Mouse (Mus musculus) v-Abl transformed pro-B cells (cell line): Measurements from ENCODE around the gene Gsk3b.
"Not testable (repeated sequence)": the region's sequence is repeated elsewhere in the genome, so short reads cannot be mapped to it uniquely, and the experiment has no call there.

ENCODE experiments used
- in situ Hi-C, 2 experiments: fragments of 400-800 bp; cut with MboI; formaldehyde crosslinking; loops; one replicate each; pipeline ENCODE4 v1.15.1; 2025; ENCODE audit not compliant: unreplicated experiment in 2 of 2

Gsk3b gene

DNA sequence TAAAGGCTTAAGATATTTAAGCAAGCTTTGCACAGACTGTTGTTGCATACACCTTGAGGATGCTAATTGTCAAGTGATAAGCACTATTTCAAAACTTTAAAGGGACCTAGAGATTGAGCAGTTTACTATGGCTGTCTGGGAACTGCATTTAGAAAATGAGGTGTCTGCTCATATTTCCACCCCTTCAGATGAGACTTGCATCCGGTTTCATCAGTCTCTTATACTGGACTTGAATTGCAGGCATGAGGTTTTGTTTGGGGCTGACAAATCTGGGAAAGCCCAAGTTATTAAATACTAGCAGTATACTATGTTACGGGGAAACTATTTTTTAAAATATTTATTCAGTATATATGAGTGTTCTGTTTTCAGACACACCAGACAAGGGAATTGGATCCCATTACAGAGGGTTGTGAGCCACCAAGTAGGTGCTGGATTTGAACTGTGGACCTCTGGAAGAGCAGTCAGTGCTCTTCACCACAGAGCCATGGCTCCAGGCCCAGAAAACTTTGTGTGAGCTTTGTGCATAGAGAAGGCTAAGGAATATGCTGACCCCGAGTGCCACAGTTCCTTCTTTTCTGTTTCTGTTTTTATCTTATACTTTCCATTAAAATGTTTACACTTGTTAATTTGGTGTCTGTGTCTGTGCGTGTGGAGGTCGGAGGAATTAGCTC lies 6.5 kb downstream of the Gsk3b start:
- in situ Hi-C loops: loop anchor here (10.0 to 25.0 kb wide), 5 partner anchors 89 to 1383 kb away; partner anchors contain the start of genes Timmdc1 (in 2 of the 2), B4galt4 (in 1 of the 2) and Iqcb1 (in 1 of the 2)

DNA sequence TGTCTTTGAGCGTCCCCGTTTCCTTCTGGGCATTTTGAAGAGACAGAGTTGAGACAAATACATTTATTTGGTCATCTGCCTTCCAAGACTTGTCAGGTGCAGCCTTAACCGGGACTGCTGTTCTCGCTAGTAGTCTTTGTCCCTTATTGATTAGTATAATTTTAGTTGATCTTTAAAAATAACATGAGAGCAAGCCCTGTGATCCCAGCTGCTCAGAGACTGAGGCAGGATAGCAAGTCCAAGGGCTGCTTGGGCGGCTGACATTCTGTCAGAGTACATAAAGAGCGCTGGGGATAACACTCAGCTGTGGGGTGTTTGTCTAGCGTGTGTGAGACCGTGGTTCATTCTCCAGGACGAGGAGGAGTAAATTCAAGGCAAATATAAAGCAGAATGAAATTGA lies 8.7 kb downstream of the Gsk3b start:
- in situ Hi-C loops: loop anchor here (10.0 to 25.0 kb wide), 5 partner anchors 87 to 1385 kb away; partner anchors contain the start of genes Timmdc1 (in 2 of the 2), B4galt4 (in 1 of the 2) and Iqcb1 (in 1 of the 2)

DNA sequence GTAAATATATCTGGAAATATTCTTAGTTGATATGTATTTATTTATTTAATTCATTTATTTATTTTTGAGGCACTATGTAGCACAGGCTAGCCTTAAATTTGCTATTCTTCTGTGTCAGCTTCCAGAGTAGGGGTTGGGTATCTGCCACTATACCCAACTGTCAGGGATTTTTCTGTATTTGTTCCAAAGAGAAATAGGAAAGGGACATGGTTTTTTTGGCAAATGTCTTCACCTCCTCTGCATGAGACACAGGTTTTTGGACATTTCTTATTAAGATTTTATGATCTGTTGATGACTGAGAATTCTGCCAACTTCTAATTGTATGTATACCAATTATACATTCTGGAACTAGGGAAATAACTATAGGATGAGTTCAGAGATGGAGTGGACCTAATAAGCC lies 10.5 kb downstream of the Gsk3b start:
- in situ Hi-C loops: loop anchor here (10.0 to 25.0 kb wide), 5 partner anchors 85 to 1387 kb away; partner anchors contain the start of genes Timmdc1 (in 2 of the 2), B4galt4 (in 1 of the 2) and Iqcb1 (in 1 of the 2)

DNA sequence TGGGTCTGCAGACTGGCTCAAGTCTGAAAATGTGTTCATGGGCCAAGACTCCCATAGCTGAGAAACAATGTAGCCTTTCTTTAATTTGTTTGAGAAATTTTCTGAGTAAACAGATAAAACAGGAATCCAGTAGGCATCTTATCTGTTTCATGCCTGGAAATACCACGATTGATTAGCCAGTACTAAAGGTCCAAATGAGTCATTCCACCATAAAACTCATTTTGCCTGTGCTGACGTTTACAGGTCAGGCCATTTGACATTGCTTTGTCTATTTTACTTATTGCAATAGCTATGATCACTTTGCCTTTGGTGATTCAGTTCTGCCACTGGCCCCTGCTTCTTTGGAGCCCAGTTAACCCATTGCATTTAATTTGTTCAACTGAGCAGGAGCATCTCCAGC lies 11.8 kb downstream of the Gsk3b start:
- in situ Hi-C loops: no loop called here

DNA sequence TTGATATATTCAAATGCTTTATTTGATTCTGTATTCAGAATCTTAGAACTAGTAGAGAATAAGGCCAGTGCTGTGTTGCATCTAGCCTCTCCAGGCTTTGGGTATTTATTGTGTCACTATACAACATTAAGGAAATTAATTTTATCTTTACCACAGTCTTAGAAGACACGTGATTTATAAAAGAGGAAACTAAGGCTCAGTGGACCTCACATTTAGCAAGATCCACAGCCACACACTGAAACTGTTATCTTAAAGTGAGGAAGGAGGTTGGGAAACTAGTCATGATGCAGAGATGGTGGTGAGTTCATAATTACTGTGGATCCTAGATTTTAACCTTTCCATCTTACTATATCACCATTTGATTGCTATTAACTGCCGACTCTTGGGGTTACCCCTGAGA lies 16.7 kb downstream of the Gsk3b start:
- in situ Hi-C loops: no loop called here

DNA sequence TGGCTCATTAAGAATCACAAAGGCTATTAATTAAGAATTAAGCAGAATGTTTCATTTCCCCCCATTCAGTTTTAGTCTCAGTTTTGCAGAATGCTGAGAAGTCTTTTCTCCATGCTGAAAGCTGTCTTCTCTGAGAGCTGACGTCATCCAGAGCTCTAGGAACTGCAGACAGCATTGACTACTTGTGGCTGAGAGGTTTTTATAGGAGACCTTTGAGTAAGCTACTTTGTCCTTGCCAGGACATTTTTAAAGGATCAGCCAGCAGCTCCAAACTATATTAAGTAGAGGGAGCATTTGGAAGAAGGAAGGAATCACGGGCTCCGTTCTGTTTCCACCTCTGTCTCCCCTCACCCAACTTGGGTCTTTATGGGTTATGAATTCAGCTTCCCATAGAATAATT lies 17.7 kb downstream of the Gsk3b start:
- in situ Hi-C loops: no loop called here

DNA sequence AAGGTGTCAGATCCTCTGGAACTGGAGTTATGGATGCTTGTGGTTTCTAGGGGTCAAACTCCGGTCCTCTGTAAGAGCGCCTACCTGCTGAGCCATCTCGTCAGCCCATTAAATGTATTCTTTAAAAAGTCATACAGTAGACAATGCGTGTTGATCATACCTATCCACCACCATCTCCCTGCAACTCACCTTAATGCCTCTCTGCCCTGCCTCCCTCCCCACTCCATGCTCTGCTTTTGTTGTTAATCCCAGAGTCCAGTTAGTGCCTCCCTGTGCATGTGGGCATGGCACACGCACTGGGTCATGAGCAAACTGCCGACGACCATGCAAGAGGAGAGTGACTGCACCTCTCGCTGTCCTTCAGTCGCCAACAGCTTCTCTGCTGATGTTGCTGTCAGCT lies 21.2 kb downstream of the Gsk3b start:
- in situ Hi-C loops: no loop called here

DNA sequence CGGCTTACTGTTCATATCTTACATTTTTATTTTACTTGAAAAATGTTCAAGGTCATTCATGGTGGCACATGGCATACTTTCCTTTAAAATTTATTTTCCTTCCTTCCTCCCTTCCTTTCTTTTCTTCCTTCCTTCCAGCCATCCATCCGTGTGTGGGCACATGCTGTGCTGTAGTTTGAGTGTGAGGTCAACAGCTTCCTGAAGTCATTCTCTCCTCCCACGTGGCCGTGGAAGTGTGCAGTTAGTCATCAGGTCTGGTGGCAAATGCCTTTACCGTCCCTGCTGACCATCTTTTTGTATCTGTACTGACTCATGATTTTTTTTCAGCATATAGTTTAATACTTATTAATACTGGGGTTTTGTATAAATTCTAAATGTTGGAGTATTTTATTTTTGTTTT lies 21.8 kb downstream of the Gsk3b start:
- in situ Hi-C loops: no loop called here

DNA sequence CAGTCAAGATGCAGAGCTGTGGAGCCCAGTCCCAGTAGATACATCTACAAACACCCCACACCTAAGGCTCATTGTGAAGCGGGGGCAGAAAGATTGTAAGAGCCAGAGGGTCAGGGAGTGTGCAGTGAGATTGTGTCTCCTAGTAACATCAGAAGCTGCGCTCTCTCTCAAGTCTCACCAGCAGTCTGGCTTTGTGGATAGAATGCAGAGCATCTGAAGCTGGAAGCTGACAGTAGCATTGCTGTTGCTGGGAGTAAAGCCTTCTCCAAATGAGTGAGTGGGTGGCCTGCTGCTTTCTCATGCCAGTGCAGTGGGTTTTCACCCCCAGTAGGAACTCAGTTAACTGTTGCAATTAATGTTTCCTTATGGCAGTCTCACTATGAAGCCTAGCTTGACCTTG lies 25.3 kb downstream of the Gsk3b start:
- in situ Hi-C loops: no loop called here

DNA sequence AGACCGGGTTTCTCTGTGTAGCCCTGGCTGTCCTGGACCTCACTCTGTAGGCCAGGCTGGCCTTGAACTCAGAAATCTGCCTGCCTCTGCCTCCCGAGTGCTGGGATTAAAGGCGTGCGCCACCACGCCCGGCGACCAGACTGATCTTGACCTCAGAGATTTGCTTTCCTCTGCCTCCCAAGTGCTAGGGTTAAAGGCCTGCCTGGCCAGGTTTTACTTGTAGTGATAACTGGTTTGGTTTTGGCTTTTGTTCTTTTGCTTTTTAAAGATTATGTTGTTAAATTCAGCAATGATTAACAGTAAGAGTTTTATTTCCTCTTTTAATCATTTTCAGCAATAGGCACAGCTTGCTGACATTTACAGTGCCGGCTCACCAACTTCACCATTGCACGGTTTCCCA lies 29.1 kb downstream of the Gsk3b start:
- in situ Hi-C loops: not testable (repeated sequence)

DNA sequence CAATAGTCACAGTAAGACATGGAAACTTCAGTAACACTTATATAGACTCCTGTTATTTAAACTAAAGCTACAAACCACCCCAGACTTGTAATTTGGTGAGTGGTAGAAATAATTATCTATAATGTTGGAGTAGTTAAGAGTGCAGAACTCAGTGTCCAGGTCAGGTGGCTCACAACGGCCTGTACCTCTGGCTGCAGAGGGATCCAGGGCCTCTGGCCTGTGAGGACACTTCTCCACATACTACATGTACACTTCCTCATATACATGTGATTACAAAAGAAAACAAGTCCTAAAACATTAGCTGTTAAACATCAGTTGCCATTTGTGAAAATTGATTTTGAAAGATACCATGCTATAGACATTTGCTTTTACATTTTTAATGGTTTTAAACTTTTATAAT lies 29.9 kb downstream of the Gsk3b start:
- in situ Hi-C loops: no loop called here

DNA sequence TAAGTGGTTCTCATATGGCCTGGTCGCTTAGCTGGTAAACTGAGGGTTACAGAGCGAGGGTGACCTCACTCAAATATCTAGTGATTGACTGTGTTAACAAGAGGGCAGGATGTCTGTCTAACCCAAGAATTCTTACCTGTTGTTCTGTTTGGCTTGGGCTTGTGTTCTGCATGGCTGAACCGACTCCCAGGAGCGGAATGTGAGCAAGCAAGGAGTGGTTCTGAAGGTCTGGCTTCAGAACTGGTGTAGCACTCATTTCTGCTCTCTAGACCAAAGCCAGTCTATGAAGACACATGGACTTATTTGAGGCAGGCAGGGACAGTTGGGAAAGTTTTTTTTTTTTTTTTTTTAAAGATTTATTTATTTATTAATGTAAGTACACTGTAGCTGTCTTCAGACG lies 30.5 kb downstream of the Gsk3b start:
- in situ Hi-C loops: no loop called here

DNA sequence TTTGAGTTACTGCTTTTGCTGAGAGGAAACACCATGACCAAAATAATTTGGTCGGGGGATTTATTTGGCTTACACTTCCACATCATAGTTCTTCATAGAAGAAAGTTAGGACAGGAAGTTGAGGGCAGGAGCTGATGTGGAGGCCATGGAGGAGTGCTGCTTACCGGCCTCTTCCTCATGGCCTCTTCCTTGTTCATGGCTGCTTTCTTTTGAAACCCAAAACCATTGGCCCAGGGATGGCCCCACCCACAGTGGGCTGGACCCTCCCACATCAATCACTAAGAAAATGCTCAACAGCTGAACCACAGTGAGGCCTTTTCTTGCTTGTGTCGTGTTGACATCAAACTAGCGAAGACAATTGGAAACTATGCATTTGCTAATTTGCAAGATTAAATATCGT lies 40.4 kb downstream of the Gsk3b start:
- in situ Hi-C loops: no loop called here

DNA sequence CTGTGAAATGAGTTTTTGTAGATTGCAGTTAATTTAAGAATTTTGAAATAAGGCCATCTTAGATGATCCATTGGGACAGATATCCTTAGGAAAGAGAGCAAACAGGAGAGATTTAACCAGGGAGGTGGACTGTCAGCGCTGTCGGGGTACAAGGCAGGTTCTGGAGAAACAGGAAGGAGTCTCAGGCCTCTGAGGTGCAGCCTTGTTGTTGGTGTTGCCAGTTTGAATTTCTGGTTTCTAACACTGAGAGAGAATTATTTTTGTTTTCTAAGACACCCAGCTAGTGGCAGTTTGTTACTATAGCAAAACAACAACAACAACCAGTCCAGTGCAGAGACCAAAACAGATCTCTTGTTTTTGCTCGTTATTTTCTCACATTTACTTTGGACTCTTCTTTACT lies 42.2 kb downstream of the Gsk3b start:
- in situ Hi-C loops: no loop called here

DNA sequence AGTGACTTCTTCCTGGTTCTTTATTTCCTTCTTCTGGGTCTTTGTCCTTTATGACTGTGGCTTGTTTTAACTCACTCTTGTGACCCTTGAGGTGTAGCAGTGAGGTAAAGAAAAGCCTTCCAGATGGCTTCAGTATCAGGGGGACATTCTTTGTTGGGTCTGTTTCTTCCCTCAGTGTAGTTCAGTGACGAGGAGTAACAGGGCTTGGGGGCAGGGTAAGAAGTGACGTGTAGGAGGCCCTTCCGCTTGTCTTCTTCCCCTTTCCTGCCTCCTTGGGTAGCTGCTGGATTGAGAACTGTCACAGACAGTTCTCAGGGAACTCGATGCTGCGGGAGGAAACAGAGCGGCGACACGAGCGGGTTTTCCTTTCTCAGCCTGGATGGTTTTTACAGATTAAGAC lies 43.0 kb downstream of the Gsk3b start:
- in situ Hi-C loops: no loop called here

DNA sequence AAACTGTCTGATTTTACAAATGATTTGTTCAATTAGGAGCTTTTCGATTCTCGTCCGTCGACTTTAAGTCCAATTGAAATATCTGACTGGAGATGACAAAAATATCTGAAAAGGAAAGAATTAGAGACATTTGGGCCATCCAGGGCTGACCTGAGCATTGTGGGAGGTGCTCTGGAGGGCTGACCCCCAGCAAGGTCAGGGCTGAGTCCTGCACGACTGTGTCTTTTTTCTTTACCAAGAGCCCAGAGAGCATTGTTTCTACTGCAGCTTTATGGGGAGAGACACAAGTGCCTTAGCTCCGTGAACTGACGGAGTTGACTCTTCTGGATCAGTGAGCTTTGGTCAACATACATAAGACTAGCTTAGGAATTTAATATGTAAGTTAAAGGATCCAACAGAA lies 43.4 kb downstream of the Gsk3b start:
- in situ Hi-C loops: no loop called here

DNA sequence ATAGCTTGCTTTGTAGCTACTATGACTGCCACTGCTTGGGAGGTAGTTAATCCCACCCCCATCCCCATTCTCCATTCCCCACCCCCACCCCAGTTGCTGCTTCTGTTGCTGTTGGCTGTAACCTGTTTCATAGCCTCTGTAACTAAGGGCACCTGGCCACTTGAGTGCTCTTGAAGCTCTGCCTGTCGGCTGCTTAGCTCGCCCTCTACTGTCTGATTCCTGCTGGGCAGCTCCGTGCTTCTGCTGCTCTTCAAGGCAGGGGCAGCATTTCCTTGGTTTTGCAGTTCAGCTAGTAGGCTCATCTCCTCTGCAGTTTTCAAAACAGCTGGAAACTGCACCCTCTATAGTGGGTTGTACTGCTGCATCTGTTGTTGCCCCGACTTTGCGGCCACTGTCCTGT lies 48.5 kb downstream of the Gsk3b start:
- in situ Hi-C loops: no loop called here

DNA sequence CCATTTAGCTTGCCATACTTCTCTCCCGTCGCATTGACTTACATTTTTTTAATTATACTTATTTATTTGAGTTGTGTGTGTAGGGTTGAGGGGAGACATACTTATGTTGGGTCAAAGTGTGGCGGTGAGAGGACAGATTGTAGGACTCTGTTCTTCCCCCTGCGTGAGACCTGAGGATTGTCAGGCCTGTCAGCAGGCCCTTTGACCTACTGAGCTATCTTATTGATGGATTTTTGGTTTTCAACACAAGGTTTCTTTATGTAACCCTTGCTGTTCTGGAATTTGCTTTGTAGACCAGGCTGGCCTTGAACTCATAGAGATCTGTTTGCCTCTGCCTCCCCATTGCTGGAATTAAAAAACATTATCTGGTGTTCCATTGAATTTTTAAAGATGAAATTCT lies 56.1 kb downstream of the Gsk3b start:
- in situ Hi-C loops: no loop called here

DNA sequence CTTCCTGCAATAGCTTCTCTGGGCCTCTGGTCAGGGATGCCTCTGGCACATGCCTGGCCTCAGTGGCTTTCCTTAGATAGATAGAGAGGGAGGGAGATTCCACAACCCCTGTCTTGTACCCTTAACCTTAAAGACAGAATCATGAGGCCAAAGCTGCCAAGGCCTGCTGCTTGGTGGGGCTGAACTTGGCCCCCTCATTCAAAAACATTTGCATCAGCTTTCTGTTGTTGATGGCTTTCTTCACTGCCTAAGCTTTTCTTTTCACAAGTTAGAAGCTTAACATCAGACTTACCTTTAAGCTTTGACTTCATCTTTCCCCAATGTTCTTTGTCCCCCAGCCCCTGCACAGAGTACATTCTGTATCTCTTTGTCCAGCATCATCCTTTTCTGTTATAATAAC lies 61.8 kb downstream of the Gsk3b start:
- in situ Hi-C loops: no loop called here

DNA sequence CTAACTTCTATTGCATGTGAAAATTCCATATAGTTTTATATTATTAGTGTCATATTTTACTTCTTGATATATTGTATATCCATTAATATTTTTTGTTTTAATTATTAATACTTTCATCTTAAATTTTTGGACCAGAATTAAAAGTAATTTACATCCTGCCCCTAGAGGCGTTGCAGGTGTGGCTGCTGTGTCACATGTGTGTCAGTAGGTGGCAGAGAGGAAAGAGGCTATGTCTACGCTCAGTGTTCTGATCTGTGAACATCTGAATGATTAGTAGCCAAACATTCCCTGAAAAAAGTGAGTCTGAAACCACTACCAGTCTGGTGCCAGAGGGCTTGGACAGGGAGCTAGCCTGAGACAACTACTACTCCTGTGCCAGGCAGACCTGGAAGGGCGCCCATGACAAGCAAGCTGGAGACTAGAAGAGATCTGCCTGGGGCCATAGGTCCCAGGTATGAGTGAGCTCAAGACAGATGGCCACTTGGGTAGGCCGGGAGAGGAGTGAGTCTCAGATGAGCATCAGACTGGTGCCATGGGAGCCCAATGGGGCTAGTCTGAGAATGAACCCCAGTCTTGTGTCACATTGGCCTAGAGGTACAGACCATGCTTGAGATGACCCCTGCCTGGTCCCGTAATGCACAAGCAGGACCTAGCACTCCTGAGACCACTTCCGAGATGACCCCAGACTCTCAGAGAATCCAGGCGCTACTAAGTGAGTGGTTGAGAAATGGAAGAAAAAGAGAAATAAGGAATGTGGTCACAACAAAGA lies 69.2 kb downstream of the Gsk3b start:
- in situ Hi-C loops: no loop called here

DNA sequence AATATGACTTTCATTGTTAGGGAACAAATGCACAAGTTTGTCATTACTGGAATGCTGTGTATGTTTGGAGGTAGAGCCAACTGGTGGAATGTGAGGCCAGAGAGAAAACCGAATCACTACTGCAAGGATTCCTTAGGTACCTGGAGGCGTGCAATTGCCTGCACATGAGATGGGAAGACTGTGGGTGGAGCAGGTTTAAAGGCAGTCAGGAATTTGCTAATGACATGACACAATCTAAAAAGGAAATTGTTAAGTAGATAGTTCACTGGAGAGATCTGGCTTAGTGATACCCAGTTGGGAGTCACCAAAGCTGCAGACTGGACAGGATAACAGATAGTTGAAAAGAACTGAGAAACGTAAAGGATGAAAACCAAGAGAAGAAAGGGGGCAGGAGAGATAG lies 73.2 kb downstream of the Gsk3b start:
- in situ Hi-C loops: no loop called here
